24 mouse cellular contexts compared by ENCODE assay signal in genomic region chr11:58618793-58619192, GRCm38 (mm10). TPM values are rescaled to one million over a fixed set of nuclear protein-coding genes. Genes with fewer than 3 reads are reported as not detected.
DNase-seq lines count a peak whose midpoint lies in the region; ATAC-seq lines count a peak whose summit lies in the region.
"Had no signal": no experiment of that assay in that cellular context is flagged by ENCODE, and none has a peak within 500 bp of the region (broad histone marks: within the 10 kb centered on the region; RNA-seq: fewer than 3 reads in every experiment).

No protein-coding gene starts in this region.

- ATAC-seq in erythroblast, adult 5-6 weeks (replicated peaks; ENCODE audit: low FRiP score, poor library complexity, severe bottlenecking): no peak
- ATAC-seq: forebrain, postnatal 0 days; liver, embryonic 12.5 days had no signal

- DNase-seq in layer of hippocampus, adult 11-12 months (ENCODE audit: low spot score): peak; percentile 16
- no peak for DNase-seq in layer of hippocampus, postnatal 25 days (ENCODE audit: extremely low spot score in 1 of 2, low spot score in 1 of 2)
- peak; percentile 31 for DNase-seq in right cerebral cortex, adult 18-20 months
- DNase-seq in right cerebral cortex, postnatal 4 days: no peak
- DNase-seq in layer of hippocampus, postnatal 36 days: peak; percentile 31 to 36
- DNase-seq in retina, postnatal 1 day: no peak
- DNase-seq in cerebellum, postnatal 36 days: no peak
- DNase-seq: adrenal gland, postnatal 14 days; cerebellum, adult 9-11 months; forebrain, postnatal 0 days; gastrocnemius, postnatal 36 days; heart, postnatal 36 days; kidney, adult 11 months; kidney, postnatal 4 days; lung, adult 2 months; lung, postnatal 14 days had no signal

RNA-seq across cellular contexts. Expression of gene 2210407C18Rik, which starts 2.9 kb away (rescaled TPM):
- not detected for total RNA-seq in layer of hippocampus, postnatal 25 days (2021)
- not detected for total RNA-seq in layer of hippocampus, postnatal 36 days (2021)
- not detected in 2 replicates for total RNA-seq in erythroblast, adult 5-6 weeks (2015; ENCODE audit: low replicate concordance)
- total RNA-seq in erythroblast, adult 5-6 weeks (2017; ENCODE audit: low replicate concordance): not detected in 2 replicates
- total RNA-seq: adrenal gland, postnatal 14 days; forebrain, postnatal 0 days; gastrocnemius, adult 18-20 months; gastrocnemius, postnatal 36 days; megakaryocyte progenitor cell, adult 5-6 weeks; monocyte, adult 5-6 weeks; neutrophil, adult 5-6 weeks had no signal

RNA-seq across cellular contexts. Expression of gene Olfr323, which starts 11.5 kb away (rescaled TPM):
- total RNA-seq in layer of hippocampus, postnatal 25 days (2021): not detected
- total RNA-seq in layer of hippocampus, postnatal 36 days (2021): not detected
- 3.5 TPM in 1 of 2 replicates, not detected in the other for total RNA-seq in erythroblast, adult 5-6 weeks (2015; ENCODE audit: low replicate concordance)
- not detected in 2 replicates for total RNA-seq in erythroblast, adult 5-6 weeks (2017; ENCODE audit: low replicate concordance)
- total RNA-seq: adrenal gland, postnatal 14 days; forebrain, postnatal 0 days; gastrocnemius, adult 18-20 months; gastrocnemius, postnatal 36 days; heart, adult 8-10 months; heart, postnatal 36 days; left cerebral cortex, postnatal 14 days; megakaryocyte progenitor cell, adult 5-6 weeks; monocyte, adult 5-6 weeks; neutrophil, adult 5-6 weeks had no signal

RNA-seq across cellular contexts. Expression of gene Trim58, which starts 21.5 kb away (rescaled TPM):
- total RNA-seq in layer of hippocampus, postnatal 25 days (2021): under 1 TPM in 1 of 2 experiments, not detected in 1; 0.15 TPM
- not detected for total RNA-seq in layer of hippocampus, postnatal 36 days (2021)
- total RNA-seq in erythroblast, adult 5-6 weeks (2015; ENCODE audit: low replicate concordance): 320 and 369 TPM in 2 replicates
- total RNA-seq in erythroblast, adult 5-6 weeks (2017; ENCODE audit: low replicate concordance): 372 and 438 TPM in 2 replicates
- total RNA-seq: forebrain, postnatal 0 days; gastrocnemius, adult 18-20 months; gastrocnemius, postnatal 36 days; heart, adult 8-10 months; heart, postnatal 36 days; monocyte, adult 5-6 weeks had no signal

RNA-seq across cellular contexts. Expression of gene Olfr324, which starts 23.9 kb away (rescaled TPM):
- not detected for total RNA-seq in layer of hippocampus, postnatal 25 days (2021)
- total RNA-seq in layer of hippocampus, postnatal 36 days (2021): not detected
- total RNA-seq in erythroblast, adult 5-6 weeks (2015; ENCODE audit: low replicate concordance): not detected in 2 replicates
- total RNA-seq in erythroblast, adult 5-6 weeks (2017; ENCODE audit: low replicate concordance): 0.14 TPM in 1 of 2 replicates, not detected in the other
- total RNA-seq: adrenal gland, postnatal 14 days; forebrain, postnatal 0 days; gastrocnemius, adult 18-20 months; gastrocnemius, postnatal 36 days; heart, adult 8-10 months; heart, postnatal 36 days; left cerebral cortex, postnatal 14 days; megakaryocyte progenitor cell, adult 5-6 weeks; monocyte, adult 5-6 weeks; neutrophil, adult 5-6 weeks had no signal

RNA-seq across cellular contexts. Expression of gene Olfr322, which starts 39.8 kb away (rescaled TPM):
- total RNA-seq in layer of hippocampus, postnatal 25 days (2021): not detected
- not detected for total RNA-seq in layer of hippocampus, postnatal 36 days (2021)
- 0.38 and 1.0 TPM in 2 replicates for total RNA-seq in erythroblast, adult 5-6 weeks (2015; ENCODE audit: low replicate concordance)
- total RNA-seq in erythroblast, adult 5-6 weeks (2017; ENCODE audit: low replicate concordance): 0.42 and 1.0 TPM in 2 replicates
- total RNA-seq: adrenal gland, postnatal 14 days; forebrain, postnatal 0 days; gastrocnemius, adult 18-20 months; gastrocnemius, postnatal 36 days; heart, adult 8-10 months; heart, postnatal 36 days; left cerebral cortex, postnatal 14 days; megakaryocyte progenitor cell, adult 5-6 weeks; monocyte, adult 5-6 weeks; neutrophil, adult 5-6 weeks had no signal

Comparison
In these comparisons a context has a peak if more than half of its experiments do, and no peak if none do; other contexts are left out.
1. DNase-seq: peak in layer of hippocampus, adult 11-12 months (single experiment), right cerebral cortex, adult 18-20 months (single experiment) and layer of hippocampus, postnatal 36 days (2 of 2); none in layer of hippocampus, postnatal 25 days (0 of 2), right cerebral cortex, postnatal 4 days (single experiment), retina, postnatal 1 day (single experiment) and cerebellum, postnatal 36 days (0 of 2).
2. RNA of gene Trim58, which starts 21.5 kb away (total RNA-seq): 320 to 438 TPM in erythroblast, adult 5-6 weeks; 0.15 TPM in layer of hippocampus, postnatal 25 days and not detected in layer of hippocampus, postnatal 36 days; every median in the first group is over 100 times any median in the second.